Mouse (Mus musculus): ENCODE measurements around the gene Dlat. TPM values are rescaled to one million over a fixed set of nuclear protein-coding genes. Genes with fewer than 3 reads are reported as not detected.

The Dlat gene
- polyA plus RNA-seq, 1 experiment from 2014 or later: 54.9 TPM

DNA sequence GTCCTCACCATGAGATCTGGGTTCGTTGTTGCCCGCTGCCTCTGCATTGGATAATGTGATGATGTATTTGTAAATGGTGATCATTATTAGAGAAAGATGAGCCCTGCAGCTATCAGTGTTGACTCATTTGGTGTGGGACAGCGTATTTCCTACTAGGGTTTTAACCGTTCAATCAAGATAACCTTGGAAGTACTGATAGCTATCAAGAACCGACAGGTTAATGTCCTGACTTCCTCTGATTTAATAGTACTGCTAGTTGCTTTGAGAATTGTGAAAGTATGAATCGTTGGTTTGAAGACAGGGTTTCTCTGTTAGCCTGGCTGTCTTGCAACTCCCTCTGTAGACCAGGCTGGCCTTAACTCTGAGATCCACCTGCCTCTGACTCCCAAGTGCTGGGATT lies 55.2 kb downstream of the Dlat start:
- Histone ChIP-seq H3K4me3 (ENCODE audit: low read depth, low read length) (peak overlapping the region; percentile 84), H3K9me3 (ENCODE audit: control insufficient read depth, low read length) (no peaks in the 10 kb centered on the region), H3K4me2 (replicated peaks; ENCODE audit: low read depth, low read length) (peak overlapping the region; percentile 55), H3K9ac (ENCODE audit: low read depth, low read length) (peak overlapping the region; percentile 89), H3K27me3 (ENCODE audit: control insufficient read depth, insufficient read depth, low read length) (no peaks in the 10 kb centered on the region), H3K4me1 (replicated peaks; ENCODE audit: control insufficient read depth, insufficient read depth, low read length) (no peaks in the 10 kb centered on the region), H3K27ac (ENCODE audit: low read depth, low read length) (peak overlapping the region; percentile 80), H3K36me3 (ENCODE audit: control insufficient read depth, insufficient read depth, low read length) (no peaks in the 10 kb centered on the region)
- no peak for ATAC-seq (ENCODE audit: low FRiP score)
- WGBS: 5% methylated on average over 6 of the region's 6 CpGs
- DNase-seq (ENCODE audit: low spot score): no peak

GRCm38 (mm10) chr9:50603998-50604324 lies 55.6 kb downstream of the Dlat start:
- DNase-seq (ENCODE audit: low spot score) (no peak), ATAC-seq (ENCODE audit: low FRiP score) (peak; percentile 93)
- Histone ChIP-seq H3K27ac (ENCODE audit: low read depth, low read length) (peak overlapping the region; percentile 80), H3K9me3 (ENCODE audit: control insufficient read depth, low read length) (no peaks in the 10 kb centered on the region), H3K9ac (ENCODE audit: low read depth, low read length) (peak overlapping the region; percentile 89), H3K27me3 (ENCODE audit: control insufficient read depth, insufficient read depth, low read length) (no peaks in the 10 kb centered on the region), H3K4me1 (replicated peaks; ENCODE audit: control insufficient read depth, insufficient read depth, low read length) (no peaks in the 10 kb centered on the region), H3K36me3 (ENCODE audit: control insufficient read depth, insufficient read depth, low read length) (no peaks in the 10 kb centered on the region), H3K4me2 (replicated peaks; ENCODE audit: low read depth, low read length) (peak overlapping the region; percentile 55), H3K4me3 (ENCODE audit: low read depth, low read length) (peak overlapping the region; percentile 84)
- WGBS: under 1% methylated on average over 24 of the region's 24 CpGs

GRCm38 (mm10) chr9:50603189-50603997 lies 56.2 kb downstream of the Dlat start, which contains the start of the genes Sdhd and Timm8b:
TSS of gene Sdhd (minus strand) at chr9:50603812.
TSS of gene Timm8b (plus strand) at chr9:50603910.
- ATAC-seq (ENCODE audit: low FRiP score): peak; percentile 98
- 1% methylated on average over 48 of the region's 48 CpGs for WGBS

GRCm38 (mm10) chr9:50602055-50602845 lies 57.3 kb downstream of the Dlat start:
- Histone ChIP-seq H3K9me3 (ENCODE audit: control insufficient read depth, low read length) (no peaks in the 10 kb centered on the region), H3K4me3 (ENCODE audit: low read depth, low read length) (peak overlapping the region; percentile 84; the same call in 1 of the 2 replicates), H3K36me3 (ENCODE audit: control insufficient read depth, insufficient read depth, low read length) (no peaks in the 10 kb centered on the region; the same call in 1 of the 2 replicates), H3K4me1 (replicated peaks; ENCODE audit: control insufficient read depth, insufficient read depth, low read length) (no peaks in the 10 kb centered on the region), H3K27me3 (ENCODE audit: control insufficient read depth, insufficient read depth, low read length) (no peaks in the 10 kb centered on the region), H3K27ac (ENCODE audit: low read depth, low read length) (no peak overlapping the region), H3K4me2 (replicated peaks; ENCODE audit: low read depth, low read length) (peak overlapping the region; percentile 55), H3K9ac (ENCODE audit: low read depth, low read length) (no peak overlapping the region)
- no peak for ATAC-seq (ENCODE audit: low FRiP score)
- WGBS: 87% methylated on average over 7 of the region's 7 CpGs
- DNase-seq (ENCODE audit: low spot score): no peak

More at GRCm38 (mm10) chr9:50603189-50603997, 56.2 kb downstream of the Dlat start, which contains the start of the genes Sdhd and Timm8b:
- peak within 1 kb of the TSS; percentile 84 for H3K4me3 ChIP-seq (ENCODE audit: low read depth, low read length)
- H3K9me3 ChIP-seq (ENCODE audit: control insufficient read depth, low read length): no peaks in the 10 kb centered on the region
- H3K4me2 ChIP-seq (replicated peaks; ENCODE audit: low read depth, low read length): peak within 1 kb of the TSS; percentile 55
- H3K4me1 ChIP-seq (replicated peaks; ENCODE audit: control insufficient read depth, insufficient read depth, low read length): no peaks in the 10 kb centered on the region
- H3K27me3 ChIP-seq (ENCODE audit: control insufficient read depth, insufficient read depth, low read length): no peaks in the 10 kb centered on the region
- H3K27ac ChIP-seq (ENCODE audit: low read depth, low read length): peak within 1 kb of the TSS; percentile 80
- H3K9ac ChIP-seq (ENCODE audit: low read depth, low read length): peak within 1 kb of the TSS; percentile 89
- H3K36me3 ChIP-seq (ENCODE audit: control insufficient read depth, insufficient read depth, low read length): no peaks in the 10 kb centered on the region
- DNase-seq (ENCODE audit: low spot score): peak; percentile 95

GRCm38 (mm10) chr9:50601536-50601935 lies 58.0 kb downstream of the Dlat start:
- 89% methylated on average over 6 of the region's 6 CpGs for WGBS

GRCm38 (mm10) chr9:50596973-50597372 lies 62.6 kb downstream of the Dlat start:
- 96% methylated on average over 8 of the region's 8 CpGs for WGBS
- Histone ChIP-seq H3K4me1 (replicated peaks; ENCODE audit: control insufficient read depth, insufficient read depth, low read length) (no peaks in the 10 kb centered on the region), H3K9ac (ENCODE audit: low read depth, low read length) (no peak overlapping the region), H3K36me3 (ENCODE audit: control insufficient read depth, insufficient read depth, low read length) (peaks cover 7% of the 10 kb centered on the region), H3K9me3 (ENCODE audit: control insufficient read depth, low read length) (no peaks in the 10 kb centered on the region), H3K27ac (ENCODE audit: low read depth, low read length) (no peak overlapping the region), H3K4me3 (ENCODE audit: low read depth, low read length) (no peak overlapping the region), H3K4me2 (replicated peaks; ENCODE audit: low read depth, low read length) (no peak overlapping the region), H3K27me3 (ENCODE audit: control insufficient read depth, insufficient read depth, low read length) (no peaks in the 10 kb centered on the region)
- DNase-seq (ENCODE audit: low spot score) (no peak), ATAC-seq (ENCODE audit: low FRiP score) (no peak)

More at GRCm38 (mm10) chr9:50601536-50601935, 58.0 kb downstream of the Dlat start:
- no peak for DNase-seq (ENCODE audit: low spot score)
- Histone ChIP-seq H3K27me3 (ENCODE audit: control insufficient read depth, insufficient read depth, low read length) (no peaks in the 10 kb centered on the region), H3K4me2 (replicated peaks; ENCODE audit: low read depth, low read length) (no peak overlapping the region), H3K27ac (ENCODE audit: low read depth, low read length) (no peak overlapping the region), H3K4me1 (replicated peaks; ENCODE audit: control insufficient read depth, insufficient read depth, low read length) (no peaks in the 10 kb centered on the region), H3K9me3 (ENCODE audit: control insufficient read depth, low read length) (no peaks in the 10 kb centered on the region), H3K4me3 (ENCODE audit: low read depth, low read length) (no peak overlapping the region), H3K36me3 (ENCODE audit: control insufficient read depth, insufficient read depth, low read length) (peaks cover 6% of the 10 kb centered on the region), H3K9ac (ENCODE audit: low read depth, low read length) (no peak overlapping the region)
- no peak for ATAC-seq (ENCODE audit: low FRiP score)

DNA sequence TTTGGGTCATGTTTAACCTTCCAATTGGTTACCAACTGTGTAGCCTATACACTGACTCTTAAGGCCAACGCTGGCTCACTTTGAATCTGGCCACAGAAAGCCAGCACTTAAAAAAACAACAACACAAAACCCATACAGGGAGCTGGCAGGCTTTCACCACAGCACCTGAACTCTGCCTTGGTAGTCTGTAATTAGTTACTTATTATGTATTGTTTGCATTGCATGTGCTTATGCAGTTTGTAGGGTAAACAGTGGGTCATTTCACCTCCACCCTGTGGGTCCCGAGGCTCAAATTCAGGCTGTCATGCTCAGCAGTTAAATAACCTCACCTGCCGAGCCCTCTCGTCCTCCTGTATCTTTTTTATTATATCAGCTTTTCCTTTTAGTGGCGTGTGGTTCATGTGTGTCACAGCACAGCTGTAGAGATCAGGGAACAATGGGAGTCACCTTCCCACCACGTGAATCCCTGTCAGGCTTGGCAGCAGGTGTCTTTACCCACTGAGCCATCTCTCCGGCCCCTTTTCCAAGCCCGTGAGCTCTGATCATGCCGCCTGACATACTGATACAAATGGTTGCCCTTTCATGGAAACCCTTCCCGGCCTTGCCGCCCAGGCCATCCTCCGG lies 64.7 kb downstream of the Dlat start:
- 81% methylated on average over 12 of the region's 12 CpGs for WGBS
- no peak overlapping the region for H3K4me3 ChIP-seq (ENCODE audit: low read depth, low read length)
- no peak for ATAC-seq (ENCODE audit: low FRiP score)

GRCm38 (mm10) chr9:50593544-50593943 lies 66.0 kb downstream of the Dlat start:
- H3K36me3 ChIP-seq (ENCODE audit: control insufficient read depth, insufficient read depth, low read length): peaks cover 7% of the 10 kb centered on the region
- H3K4me3 ChIP-seq (ENCODE audit: low read depth, low read length): no peak overlapping the region
- no peak for ATAC-seq (ENCODE audit: low FRiP score)
- no peak overlapping the region for H3K27ac ChIP-seq (ENCODE audit: low read depth, low read length)
- H3K27me3 ChIP-seq (ENCODE audit: control insufficient read depth, insufficient read depth, low read length): no peaks in the 10 kb centered on the region
- H3K9ac ChIP-seq (ENCODE audit: low read depth, low read length): no peak overlapping the region
- H3K4me2 ChIP-seq (replicated peaks; ENCODE audit: low read depth, low read length): no peak overlapping the region
- H3K4me1 ChIP-seq (replicated peaks; ENCODE audit: control insufficient read depth, insufficient read depth, low read length): no peaks in the 10 kb centered on the region
- peak; percentile 62 for DNase-seq (ENCODE audit: low spot score)
- H3K9me3 ChIP-seq (ENCODE audit: control insufficient read depth, low read length): no peaks in the 10 kb centered on the region
- WGBS: 80% methylated on average over 3 of the region's 3 CpGs

More for the DNA sequence above, 64.7 kb downstream of the Dlat start:
- no peak for DNase-seq (ENCODE audit: low spot score)
- H3K4me1 ChIP-seq (replicated peaks; ENCODE audit: control insufficient read depth, insufficient read depth, low read length): no peaks in the 10 kb centered on the region
- no peaks in the 10 kb centered on the region for H3K27me3 ChIP-seq (ENCODE audit: control insufficient read depth, insufficient read depth, low read length)
- H3K27ac ChIP-seq (ENCODE audit: low read depth, low read length): no peak overlapping the region
- no peaks in the 10 kb centered on the region for H3K9me3 ChIP-seq (ENCODE audit: control insufficient read depth, low read length)
- H3K36me3 ChIP-seq (ENCODE audit: control insufficient read depth, insufficient read depth, low read length): peaks cover 7% of the 10 kb centered on the region
- no peak overlapping the region for H3K9ac ChIP-seq (ENCODE audit: low read depth, low read length)
- H3K4me2 ChIP-seq (replicated peaks; ENCODE audit: low read depth, low read length): no peak overlapping the region
